In genomic region chr5:8519006-8519405, GRCm38 (mm10) we compare ENCODE assay signal across 33 mouse cellular contexts.
"Had no signal": no experiment of that assay in that cellular context is flagged by ENCODE, and none has a peak within 500 bp of the region (broad histone marks: within the 10 kb centered on the region; RNA-seq: fewer than 3 reads in every experiment).

No protein-coding gene starts in this region.

- H3K27ac ChIP-seq: heart, embryonic 13.5 days; heart, embryonic 15.5 days; hindbrain, embryonic 10.5 days; hindbrain, embryonic 12.5 days; hindbrain, embryonic 13.5 days; hindbrain, embryonic 14.5 days; hindbrain, embryonic 15.5 days; hindbrain, postnatal 0 days; intestine, embryonic 15.5 days; kidney, embryonic 15.5 days; kidney, postnatal 0 days; layer of hippocampus, adult 2 months; left cerebral cortex, adult 2 months had no signal

- H3K9me3 ChIP-seq: heart, embryonic 13.5 days; heart, embryonic 15.5 days; hindbrain, embryonic 10.5 days; hindbrain, embryonic 12.5 days; hindbrain, embryonic 13.5 days; hindbrain, embryonic 15.5 days; intestine, embryonic 15.5 days; kidney, embryonic 15.5 days had no signal

- H3K4me1 ChIP-seq: heart, embryonic 13.5 days; heart, embryonic 15.5 days; hindbrain, embryonic 10.5 days; hindbrain, embryonic 12.5 days; hindbrain, embryonic 13.5 days; hindbrain, embryonic 15.5 days; intestine, embryonic 15.5 days; kidney, embryonic 15.5 days had no signal

- H3K4me3 ChIP-seq: heart, embryonic 13.5 days; heart, embryonic 15.5 days; hindbrain, embryonic 10.5 days; hindbrain, embryonic 12.5 days; hindbrain, embryonic 13.5 days; hindbrain, embryonic 15.5 days; intestine, embryonic 15.5 days; kidney, embryonic 15.5 days; layer of hippocampus, adult 2 months; left cerebral cortex, adult 2 months had no signal

- H3K36me3 ChIP-seq: heart, embryonic 13.5 days; heart, embryonic 15.5 days; hindbrain, embryonic 10.5 days; hindbrain, embryonic 12.5 days; intestine, embryonic 15.5 days; kidney, embryonic 15.5 days had no signal

- DNase-seq: heart, postnatal 10 days; heart, postnatal 14 days; heart, postnatal 36 days; heart, postnatal 4 days; kidney, adult 11 months; kidney, adult 18-20 months; kidney, adult 2 months; kidney, adult 8-10 months; kidney, adult 9 months; kidney, postnatal 10 days; kidney, postnatal 14 days; kidney, postnatal 25 days; kidney, postnatal 36 days; kidney, postnatal 4 days; layer of hippocampus, adult 9-11 months; layer of hippocampus, postnatal 36 days had no signal

- ATAC-seq: hindbrain, embryonic 16.5 days; hindbrain, postnatal 0 days; inflammation-experienced regulatory T-cells, adult 6 months; intestine, embryonic 15.5 days; intestine, embryonic 16.5 days; intestine, postnatal 0 days had no signal

- H3K9ac ChIP-seq: heart, embryonic 13.5 days; heart, embryonic 15.5 days; hindbrain, embryonic 12.5 days; hindbrain, embryonic 13.5 days; hindbrain, embryonic 14.5 days; hindbrain, embryonic 15.5 days; intestine, embryonic 15.5 days; kidney, embryonic 15.5 days had no signal
